Mouse (Mus musculus) liver, postnatal 0 days (tissue): ENCODE measurements around the gene Scpep1. TPM values are rescaled to one million over a fixed set of nuclear protein-coding genes. Genes with fewer than 3 reads are reported as not detected.

ENCODE experiments used
- ATAC-seq: fragments of 200-750 bp; cut with Nextera tagmentation; 2 replicates; pipeline ENCODE4 v1.8.0; 2017; ENCODE audit warnings: mild to moderate bottlenecking, moderate library complexity
- DNase-seq: peaks from one replicate; pipeline ENCODE4 v3.0.0-alpha.2; 2016
- H3K27ac ChIP-seq: fragments of 300-500 bp; sonication (generic); 2 replicates; pipeline ENCODE4 v1.5.1; 2014; ENCODE audit warnings: antibody characterized with exemption, moderate library complexity, mild to moderate bottlenecking, low read depth
- H3K27me3 ChIP-seq: fragments of 300-500 bp; sonication (generic); 2 replicates; pipeline ENCODE4 v1.6.1; 2014; ENCODE audit warnings: low read length, control low read depth, mixed read lengths; ENCODE audit not compliant: insufficient read depth
- H3K36me3 ChIP-seq: fragments of 300-500 bp; sonication (generic); replicated peaks from 2 replicates; pipeline ENCODE4 v1.6.1; 2014; ENCODE audit warnings: mild to moderate bottlenecking, control low read depth, low read length, moderate library complexity, mixed read lengths; ENCODE audit not compliant: insufficient read depth
- H3K4me1 ChIP-seq: fragments of 300-500 bp; sonication (generic); 2 replicates; pipeline ENCODE4 v1.6.1; 2014; ENCODE audit warnings: antibody characterized with exemption, mild to moderate bottlenecking, control low read depth; ENCODE audit not compliant: insufficient read depth
- H3K4me2 ChIP-seq: fragments of 300-500 bp; sonication (generic); 2 replicates; pipeline ENCODE4 v1.6.1; 2014; ENCODE audit warnings: low read depth, mild to moderate bottlenecking, low read length, moderate library complexity, mixed read lengths
- H3K4me3 ChIP-seq: fragments of 300-500 bp; sonication (generic); 2 replicates; pipeline ENCODE4 v1.5.1; 2014; ENCODE audit warnings: low read depth, low read length
- H3K9ac ChIP-seq: fragments of 300-500 bp; sonication (generic); replicated peaks from 2 replicates; pipeline ENCODE4 v1.6.1; 2014; ENCODE audit warnings: mild to moderate bottlenecking, moderate library complexity
- H3K9me3 ChIP-seq: fragments of 300-500 bp; sonication (generic); 2 replicates; pipeline ENCODE4 v1.6.1; 2016; ENCODE audit warnings: mild to moderate bottlenecking, control low read depth, low read length, mixed read lengths
- CTCF ChIP-seq: sonication (generic); IDR thresholded peaks from 2 replicates; pipeline ENCODE4 v1.5.1; 2016; ENCODE audit warnings: antibody characterized with exemption, low read depth
- EP300 ChIP-seq: IDR thresholded peaks from 2 replicates; pipeline ENCODE4 v1.6.1; 2016; ENCODE audit warnings: antibody characterized with exemption, low read depth, mild to moderate bottlenecking
- WGBS: fragments of 180-500 bp; shearing (Covaris S2); extraction: QIAGEN DNeasy Blood & Tissue Kit; methylation state at CpG from one replicate; pipeline ENCODE4 v1.1.7; 2014; ENCODE audit not compliant: insufficient replicate concordance; 5-methylcytosine and 5-hydroxymethylcytosine counted together
- polyA plus RNA-seq: library from polyadenylated mRNA; unstranded; fragments of >200 nt; fragmentation: Nextera tagmentation; extraction: Ambion mirVana; gene quantifications from 2 replicates; pipeline ENCODE4 v1.2.1, GENCODE M21; 2015

The Scpep1 gene
- polyA plus RNA-seq, 1 experiment from 2014 or later, result 38.9 TPM

DNA sequence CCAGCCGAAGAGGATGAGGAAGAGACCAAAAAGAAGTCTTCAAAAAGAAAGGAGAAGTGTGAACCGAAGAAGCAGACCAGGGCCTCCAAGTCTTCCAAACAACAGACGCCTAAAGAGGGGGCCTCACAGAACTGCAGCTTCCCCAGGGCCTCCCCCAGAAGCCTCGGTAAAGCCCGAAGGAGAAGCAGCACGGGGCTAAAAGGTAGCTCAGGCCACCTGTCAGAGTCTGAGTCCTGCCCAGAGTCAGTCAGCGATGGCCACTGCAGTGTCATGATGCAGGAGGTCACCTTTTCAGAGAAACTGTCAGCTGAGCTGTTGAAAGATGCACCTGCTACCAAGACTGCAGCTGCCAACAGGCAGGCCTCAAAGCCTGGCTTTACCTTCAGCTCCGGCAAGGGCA lies 26.1 kb upstream of the Scpep1 start:
- TF ChIP-seq CTCF (no peak), EP300 (no peak)
- no peaks in the 10 kb centered on the region for H3K4me1 ChIP-seq
- 57% methylated on average over 8 of the region's 8 CpGs for WGBS
- H3K9me3 ChIP-seq, result no peaks in the 10 kb centered on the region
- no peak overlapping the region for H3K4me3 ChIP-seq
- H3K36me3 ChIP-seq, result peaks cover 2% of the 10 kb centered on the region
- DNase-seq, result no peak
- ATAC-seq, result no peak
- no peak overlapping the region for H3K27ac ChIP-seq
- no peak overlapping the region for H3K9ac ChIP-seq
- no peaks in the 10 kb centered on the region for H3K27me3 ChIP-seq
- H3K4me2 ChIP-seq, result no peak overlapping the region

DNA sequence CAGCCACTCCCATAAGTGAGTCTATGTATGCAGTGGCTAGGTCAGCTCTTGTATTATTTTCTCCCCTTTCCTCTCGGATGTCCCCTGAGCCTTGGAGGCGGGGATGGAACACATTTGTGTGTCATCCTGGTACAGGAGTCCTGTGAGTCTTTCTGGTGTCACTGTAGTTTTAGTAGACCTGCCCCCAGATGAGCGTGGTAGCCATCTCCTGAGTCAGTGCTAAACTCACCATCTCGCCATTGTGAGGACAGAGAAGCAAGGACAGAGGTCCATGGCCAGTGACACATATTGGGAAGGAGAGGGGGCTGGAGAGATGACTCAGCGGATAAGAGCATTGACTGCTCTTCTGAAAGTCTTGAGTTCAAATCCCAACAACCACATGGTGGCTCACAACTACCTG lies 21.9 kb upstream of the Scpep1 start:
- DNase-seq (no peak), ATAC-seq (no peak)
- no peak overlapping the region for H3K9ac ChIP-seq
- TF ChIP-seq CTCF (no peak), EP300 (no peak)
- WGBS, result 87% methylated on average over 5 of the region's 5 CpGs
- H3K27ac ChIP-seq, result no peak overlapping the region
- no peaks in the 10 kb centered on the region for H3K27me3 ChIP-seq
- no peak overlapping the region for H3K4me2 ChIP-seq
- H3K4me1 ChIP-seq, result peaks cover 6% of the 10 kb centered on the region
- 0 out of 2 replicates have a peak, but pooled peaks cover under 1% of the 10 kb centered on the region for H3K36me3 ChIP-seq
- no peak overlapping the region for H3K4me3 ChIP-seq
- H3K9me3 ChIP-seq, result no peaks in the 10 kb centered on the region

- 84% methylated on average over 2 of the region's 2 CpGs for WGBS
- H3K4me1 ChIP-seq, result peaks cover 6% of the 10 kb centered on the region
- DNase-seq, result no peak
- no peak for ATAC-seq
- no peak overlapping the region for H3K4me2 ChIP-seq
- no peaks in the 10 kb centered on the region for H3K36me3 ChIP-seq
- H3K9me3 ChIP-seq, result no peaks in the 10 kb centered on the region
- H3K27ac ChIP-seq, result no peak overlapping the region
- H3K9ac ChIP-seq, result no peak overlapping the region
- TF ChIP-seq EP300 (no peak), CTCF (peak; percentile 60)
- H3K4me3 ChIP-seq, result no peak overlapping the region
- H3K27me3 ChIP-seq, result no peaks in the 10 kb centered on the region
Measured at GRCm38 (mm10) chr11:88976320-88976719, 21.1 kb upstream of the Scpep1 start.

GRCm38 (mm10) chr11:88973776-88974701 lies 18.8 kb upstream of the Scpep1 start:
- H3K4me3 ChIP-seq, result peak overlapping the region; percentile 84
- DNase-seq (peak; percentile 92), ATAC-seq (peak; percentile 95)
- peak overlapping the region; percentile 81 for H3K9ac ChIP-seq
- peak overlapping the region; percentile 87 for H3K4me2 ChIP-seq
- WGBS, result 2% methylated on average over 60 of the region's 62 CpGs
- no peaks in the 10 kb centered on the region for H3K9me3 ChIP-seq
- TF ChIP-seq EP300 (no peak), CTCF (peak; percentile 89)
- peaks cover 6% of the 10 kb centered on the region for H3K4me1 ChIP-seq
- H3K27ac ChIP-seq, result peak overlapping the region; percentile 59
- no peaks in the 10 kb centered on the region for H3K27me3 ChIP-seq
- no peaks in the 10 kb centered on the region for H3K36me3 ChIP-seq

DNA sequence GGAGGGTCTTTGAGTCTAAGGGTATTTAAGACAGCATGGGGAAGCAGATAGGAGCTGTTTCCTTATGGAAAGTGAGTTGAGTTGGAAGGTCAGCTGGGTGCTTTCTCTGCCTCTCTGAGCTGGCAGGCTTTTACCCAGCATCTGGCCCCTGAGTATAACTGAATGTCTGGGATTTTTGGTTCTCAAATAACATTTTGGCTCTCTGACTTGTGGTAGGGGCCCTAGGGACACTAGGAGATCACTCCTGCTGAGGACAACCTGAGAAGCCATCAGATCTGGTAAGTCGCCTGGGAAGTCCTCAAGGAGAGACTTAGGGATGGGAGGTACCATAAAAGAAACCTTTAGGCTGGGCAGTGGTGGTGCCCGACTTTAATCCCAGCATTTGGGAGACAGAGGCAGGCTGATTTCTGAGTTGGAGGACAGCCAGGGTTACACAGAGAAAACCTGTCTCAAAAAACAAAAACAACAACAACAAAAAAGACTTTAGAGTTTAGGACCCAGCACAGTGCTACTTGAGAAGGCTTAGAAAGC lies 15.0 kb upstream of the Scpep1 start, which contains the start of gene Coil:
Gene Coil (plus strand): TSS at position 51 of the 531 bp plus-strand sequence.
- H3K27me3 ChIP-seq, result no peaks in the 10 kb centered on the region
- no peak for ATAC-seq
- H3K36me3 ChIP-seq, result no peaks in the 10 kb centered on the region
- no peak within 1 kb of the TSS for H3K4me3 ChIP-seq
- DNase-seq, result no peak
- TF ChIP-seq EP300 (no peak), CTCF (no peak)
- peaks cover 6% of the 10 kb centered on the region for H3K4me1 ChIP-seq
- 26% methylated on average over 2 of the region's 2 CpGs for WGBS
- no peaks in the 10 kb centered on the region for H3K9me3 ChIP-seq
- no peak within 1 kb of the TSS for H3K9ac ChIP-seq
- no peak within 1 kb of the TSS for H3K4me2 ChIP-seq
- no peak within 1 kb of the TSS for H3K27ac ChIP-seq

- Histone ChIP-seq H3K9me3 (no peaks in the 10 kb centered on the region), H3K36me3 (no peaks in the 10 kb centered on the region), H3K27ac (no peak within 1 kb of the TSS), H3K4me2 (no peak within 1 kb of the TSS), H3K4me1 (no peaks in the 10 kb centered on the region), H3K9ac (no peak within 1 kb of the TSS), H3K4me3 (no peak within 1 kb of the TSS), H3K27me3 (no peaks in the 10 kb centered on the region)
- 81% methylated on average over 2 of the region's 3 CpGs for WGBS
- DNase-seq (no peak), ATAC-seq (no peak)
- TF ChIP-seq CTCF (no peak), EP300 (no peak)
Measured at GRCm38 (mm10) chr11:88966881-88967361, 11.7 kb upstream of the Scpep1 start, which contains the start of gene Elobl. Gene Elobl, minus strand, starts transcription at chr11:88966931.
